Mouse (Mus musculus) olfactory bulb, adult 2 months (tissue): ENCODE data around the gene Rps6kl1. TPM values are rescaled to one million over a fixed set of nuclear protein-coding genes. Genes with fewer than 3 reads are reported as not detected.

ENCODE experiments used
- H3K27ac ChIP-seq: fragments of 200-500 bp; 2 replicates; pipeline ENCODE4 v1.5.1; 2012; ENCODE audit warnings: low read depth, low read length; ENCODE audit not compliant: insufficient read depth
- H3K4me1 ChIP-seq: fragments of 200-500 bp; 2 replicates; pipeline ENCODE4 v1.6.1; 2012; ENCODE audit warnings: low read length; ENCODE audit not compliant: control insufficient read depth, insufficient read depth
- H3K4me3 ChIP-seq: fragments of 200-500 bp; 2 replicates; pipeline ENCODE4 v1.5.1; 2012; ENCODE audit warnings: mild to moderate bottlenecking, low read depth, low read length, moderate library complexity; ENCODE audit not compliant: insufficient read depth
- CTCF ChIP-seq: fragments of 200-500 bp; IDR thresholded peaks from 2 replicates; pipeline ENCODE4 v1.5.1; 2012; ENCODE audit warnings: low read depth, mild to moderate bottlenecking, low read length, moderate library complexity; ENCODE audit not compliant: insufficient read depth
- POLR2A ChIP-seq: fragments of 200-500 bp; IDR thresholded peaks from 2 replicates; pipeline ENCODE4 v1.6.1; 2012; ENCODE audit warnings: mild to moderate bottlenecking, low read depth, low read length, moderate library complexity; ENCODE audit not compliant: insufficient read depth
- WGBS: fragments of 180-500 bp; shearing (Covaris S2); methylation state at CpG from one replicate; pipeline ENCODE4 v1.1.7; 2018; 5-methylcytosine and 5-hydroxymethylcytosine counted together
- polyA plus RNA-seq: library from polyadenylated mRNA; stranded (reverse); fragments of >200 nt; gene quantifications from 2 replicates; pipeline ENCODE4 v1.2.4, GENCODE M21; 2012; ENCODE audit warnings: low replicate concordance; ENCODE audit not compliant: missing spikeins, insufficient read depth, insufficient read length

The Rps6kl1 gene
- polyA plus RNA-seq, 1 experiment: not detected

DNA sequence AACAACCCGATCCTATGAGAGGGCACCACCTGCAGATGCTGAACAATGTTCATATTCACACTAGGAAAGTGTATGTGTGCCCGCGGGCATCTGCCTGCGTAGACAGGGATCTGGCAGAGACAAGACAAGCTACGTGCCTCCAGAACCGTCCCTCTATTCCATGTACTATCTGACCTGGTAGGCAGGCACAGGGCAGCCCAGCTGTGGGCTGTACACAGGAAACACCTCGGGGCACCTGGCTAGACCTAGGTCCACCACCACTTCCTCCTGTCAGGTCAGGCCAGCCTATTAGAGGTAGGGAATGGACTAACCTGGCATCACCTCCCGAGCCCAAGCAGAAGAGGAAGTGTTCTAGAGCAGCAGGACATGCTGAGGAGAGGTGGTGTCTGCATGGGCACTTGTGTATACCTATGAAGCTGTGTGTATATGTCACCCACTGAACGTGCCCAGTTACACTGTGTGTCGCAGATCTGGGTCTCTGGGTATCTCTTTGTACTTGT is 26.7 kb upstream of the Rps6kl1 start, which contains the start of gene Pgf:
Gene Pgf, minus strand, starts transcription at position 51 of the 500 bp plus-strand sequence.
- peak within 1 kb of the TSS; percentile 34 for H3K4me3 ChIP-seq
- no peak within 1 kb of the TSS for H3K27ac ChIP-seq
- peaks cover 43% of the 10 kb centered on the region for H3K4me1 ChIP-seq
- no peak for TF ChIP-seq POLR2A
- no peak for TF ChIP-seq CTCF
- 81% methylated on average over 10 of the region's 10 CpGs for WGBS

DNA sequence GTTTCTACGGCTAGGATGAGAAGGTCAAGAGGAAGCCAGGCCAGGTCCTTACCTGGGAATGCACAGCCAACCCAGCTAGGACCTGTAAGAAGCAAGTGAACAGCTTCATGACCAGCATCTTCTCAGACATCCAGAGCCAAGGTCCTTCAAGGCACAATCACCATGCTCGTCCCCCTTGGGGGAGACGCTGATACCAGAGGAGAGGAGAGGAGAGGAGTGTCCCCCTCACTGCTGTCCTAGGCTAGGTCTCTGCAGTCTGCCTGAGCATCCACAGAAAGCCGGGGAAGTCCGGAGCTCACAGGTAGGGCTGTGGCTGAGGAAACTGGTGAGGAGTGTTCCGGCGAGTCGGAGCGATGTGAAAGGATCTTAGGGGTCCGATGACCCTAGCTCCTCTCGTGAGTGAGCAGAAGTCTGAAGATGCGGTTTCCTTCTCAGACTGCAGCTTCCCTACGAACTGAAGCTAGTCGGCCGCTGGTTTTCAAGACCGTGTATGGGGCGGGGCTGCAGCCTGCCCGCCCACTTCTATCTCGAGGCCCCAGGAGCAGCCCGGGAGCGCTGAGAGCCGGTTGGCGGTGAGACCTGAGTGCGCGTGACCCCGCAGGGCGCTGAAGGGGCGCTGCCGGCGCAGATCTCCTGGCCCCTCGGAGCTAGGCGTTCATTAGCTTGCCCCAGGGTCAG is 25.9 kb upstream of the Rps6kl1 start:
- no peak overlapping the region for H3K27ac ChIP-seq
- 14% methylated on average over 32 of the region's 32 CpGs for WGBS
- H3K4me3 ChIP-seq: peak overlapping the region; percentile 34
- TF ChIP-seq POLR2A (no peak), CTCF (no peak)
- H3K4me1 ChIP-seq: peaks cover 37% of the 10 kb centered on the region

DNA sequence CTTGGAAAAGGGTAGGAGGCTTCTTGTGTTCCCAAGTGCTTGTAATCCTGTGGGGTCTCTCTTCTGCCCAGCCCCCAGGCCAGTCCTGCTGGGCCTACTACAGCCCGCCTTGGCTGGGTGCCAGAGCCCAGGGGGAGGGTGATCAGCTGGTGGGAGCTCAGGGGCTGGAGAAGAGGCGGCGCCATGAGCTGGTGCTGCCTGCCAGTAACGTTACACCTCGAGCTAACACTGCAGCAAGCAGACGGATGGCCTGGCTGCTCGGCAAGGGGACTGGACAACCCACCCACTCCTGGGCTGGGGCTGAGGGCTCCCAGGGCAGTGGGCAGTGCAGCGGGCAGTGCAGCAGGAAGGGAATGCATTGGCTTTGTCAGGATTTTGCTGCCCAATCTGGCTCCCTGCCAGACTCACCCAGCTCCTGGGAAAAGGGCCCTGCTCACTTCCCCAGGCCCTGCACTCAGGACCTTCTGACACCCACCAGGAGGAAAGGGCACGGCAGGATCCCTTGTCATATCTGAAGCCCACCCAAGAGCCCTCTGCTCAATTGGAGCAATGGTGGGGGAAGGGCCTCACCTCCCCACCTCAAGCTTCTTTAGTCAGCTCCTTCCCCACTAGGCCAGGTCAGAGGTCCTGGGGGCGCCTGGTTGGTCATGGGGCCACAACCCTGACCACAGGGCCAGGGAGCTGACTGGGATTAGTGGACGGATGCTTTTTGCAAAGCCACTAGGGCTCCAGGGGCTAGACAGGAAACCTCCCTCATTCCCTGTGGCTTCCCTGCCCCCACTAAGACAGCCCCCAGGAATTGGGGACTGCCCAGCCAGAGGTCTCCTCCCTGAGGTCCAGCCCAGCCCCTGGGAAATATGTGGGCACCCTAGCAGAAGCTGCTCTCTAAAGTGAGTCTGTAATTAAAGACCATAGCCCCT is 25.1 kb upstream of the Rps6kl1 start:
- H3K4me1 ChIP-seq: peaks cover 29% of the 10 kb centered on the region
- H3K27ac ChIP-seq: no peak overlapping the region
- TF ChIP-seq CTCF (no peak), POLR2A (no peak)
- 44% methylated on average over 11 of the region's 11 CpGs for WGBS
- peak overlapping the region; percentile 34 for H3K4me3 ChIP-seq

DNA sequence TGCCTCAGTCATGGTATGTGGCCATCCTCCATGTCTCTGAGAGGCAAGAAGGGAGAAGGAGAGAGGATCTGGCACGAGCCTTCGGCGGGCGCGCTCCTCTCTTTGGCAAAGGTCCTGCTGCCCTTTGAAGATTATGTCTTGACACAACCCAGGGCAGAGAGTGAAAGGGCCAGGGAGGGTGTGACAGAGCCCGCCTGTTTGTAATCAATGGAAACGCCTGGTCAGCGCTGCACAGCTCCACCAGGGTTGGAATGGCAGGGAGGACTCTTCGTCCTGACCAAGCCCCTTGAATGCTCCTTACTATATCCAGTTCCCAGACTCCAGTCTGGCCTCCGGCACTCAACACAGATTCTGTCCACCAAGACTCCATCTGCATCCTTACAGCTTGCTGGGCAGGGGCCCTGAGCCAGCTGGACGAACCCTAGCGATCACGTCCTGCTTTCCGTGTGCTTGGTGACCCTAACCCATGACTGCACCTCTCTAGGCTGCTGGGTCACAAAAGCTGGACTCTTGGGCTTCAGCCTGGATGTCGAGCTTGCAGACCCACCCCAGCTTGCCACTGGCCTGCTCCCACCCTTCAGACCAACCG is 24.1 kb upstream of the Rps6kl1 start:
- Histone ChIP-seq H3K27ac (no peak overlapping the region), H3K4me1 (peaks cover 30% of the 10 kb centered on the region), H3K4me3 (peak overlapping the region; percentile 9; the same call in 1 of the 2 replicates)
- 70% methylated on average over 16 of the region's 16 CpGs for WGBS
- TF ChIP-seq CTCF (no peak), POLR2A (no peak)

DNA sequence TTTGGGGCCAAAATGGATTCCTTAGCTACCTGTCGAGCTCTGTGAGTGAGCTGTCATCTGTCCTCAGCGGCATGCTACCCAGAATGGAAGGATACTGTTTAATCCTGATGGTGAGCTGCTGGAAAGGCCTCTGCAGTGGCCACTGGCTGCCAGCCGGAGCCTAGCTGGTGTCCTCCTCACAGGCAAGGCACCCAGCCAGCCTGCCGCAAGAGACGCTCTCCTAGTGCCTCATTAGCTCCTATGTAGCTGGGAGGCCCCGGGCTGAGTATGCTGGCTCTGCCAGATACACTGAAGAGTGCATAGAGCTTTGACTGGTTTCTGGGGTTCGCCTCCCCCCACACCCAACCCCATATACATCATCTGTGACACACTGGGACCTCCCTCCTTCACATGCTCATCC is 23.0 kb upstream of the Rps6kl1 start:
- 52% methylated on average over 7 of the region's 7 CpGs for WGBS
- TF ChIP-seq POLR2A (no peak), CTCF (no peak)
- Histone ChIP-seq H3K4me1 (peaks cover 39% of the 10 kb centered on the region), H3K4me3 (no peak overlapping the region), H3K27ac (no peak overlapping the region)

DNA sequence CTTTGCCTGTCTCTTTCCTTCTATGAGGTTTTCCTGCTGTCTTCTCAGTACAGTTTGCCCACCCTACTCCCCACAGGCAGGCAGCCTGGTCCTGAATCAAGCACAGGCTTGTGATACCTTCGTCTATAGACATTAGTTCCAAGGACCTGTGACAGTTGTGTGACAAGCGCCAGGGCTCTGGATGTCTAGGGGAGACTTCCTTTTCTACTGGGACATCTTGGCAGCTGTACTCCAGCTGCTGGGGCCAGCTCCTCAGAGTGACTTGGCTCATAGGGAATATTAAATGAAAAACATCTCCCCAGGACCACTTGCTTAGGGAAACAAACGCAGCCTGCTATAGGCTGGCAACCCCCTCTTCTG is 19.9 kb upstream of the Rps6kl1 start:
- no peak overlapping the region for H3K4me3 ChIP-seq
- H3K27ac ChIP-seq: no peak overlapping the region
- 89% methylated on average over 3 of the region's 3 CpGs for whole genome bisulfite sequencing
- TF ChIP-seq CTCF (no peak), POLR2A (no peak)
- H3K4me1 ChIP-seq: peaks cover 23% of the 10 kb centered on the region

DNA sequence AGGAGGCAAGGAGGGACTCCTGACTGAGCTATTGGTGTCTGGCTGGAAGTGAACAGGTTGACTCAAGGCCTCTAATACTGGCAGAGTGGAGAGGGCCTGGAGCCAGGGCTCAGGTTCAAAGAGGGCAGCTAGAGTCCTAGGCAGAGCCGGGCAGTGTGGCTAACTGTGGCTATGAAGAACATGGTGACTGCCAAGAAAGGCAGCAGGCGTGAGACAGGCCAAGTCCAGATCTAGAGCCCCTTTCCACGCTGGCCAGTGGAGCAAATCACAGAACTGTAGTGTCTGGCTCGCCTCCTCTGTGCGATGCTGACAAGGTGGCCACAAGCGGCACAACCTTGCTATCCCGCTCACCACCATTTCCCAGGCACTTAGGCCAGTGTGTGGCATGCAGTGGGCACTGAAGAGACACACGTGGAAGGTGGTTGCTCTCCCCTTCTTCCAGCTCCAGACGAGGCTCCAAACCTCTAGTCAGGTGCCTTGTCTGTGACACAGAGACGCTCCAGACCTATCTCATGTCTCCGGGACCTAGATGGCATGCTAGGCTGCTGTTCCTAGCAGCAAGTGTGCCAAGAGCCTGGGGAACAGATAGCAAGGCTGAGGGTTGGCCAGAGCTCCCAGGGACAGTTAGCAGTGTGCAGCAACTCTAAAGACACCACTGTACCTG is 19.4 kb upstream of the Rps6kl1 start:
- Histone ChIP-seq H3K4me3 (no peak overlapping the region), H3K27ac (0 out of 2 replicates have a peak overlapping the region, but pooled peaks have one; percentile 23), H3K4me1 (peaks cover 18% of the 10 kb centered on the region)
- 73% methylated on average over 11 of the region's 11 CpGs for WGBS
- TF ChIP-seq CTCF: no peak
- TF ChIP-seq POLR2A: no peak

DNA sequence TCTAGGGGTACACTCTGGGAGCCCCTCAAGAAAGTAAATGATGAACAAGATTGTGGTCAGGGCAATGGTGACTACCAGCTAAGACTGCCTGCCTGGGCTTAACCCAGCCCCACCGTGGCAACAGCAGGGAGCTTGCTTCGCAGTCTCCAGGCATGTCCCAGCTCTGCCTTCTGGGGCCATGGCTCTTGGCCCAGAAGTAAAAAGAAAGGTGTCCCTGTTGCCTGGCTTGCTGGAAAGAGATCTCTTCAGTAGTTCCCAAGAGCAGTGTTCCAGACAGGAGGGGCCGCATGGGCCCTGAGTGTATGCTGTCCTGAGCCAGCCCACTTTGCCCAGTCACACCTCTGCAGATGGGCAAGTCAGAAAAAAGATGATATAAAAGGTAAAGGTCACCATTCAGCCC is 18.8 kb upstream of the Rps6kl1 start:
- TF ChIP-seq POLR2A: no peak
- TF ChIP-seq CTCF: no peak
- Histone ChIP-seq H3K4me1 (peaks cover 13% of the 10 kb centered on the region), H3K27ac (peak overlapping the region; percentile 23; the same call in 1 of the 2 replicates), H3K4me3 (no peak overlapping the region)
- 36% methylated on average over 3 of the region's 3 CpGs for WGBS
